Mouse (Mus musculus) ES-E14 (cell line): ENCODE measurements at regions not wholly inside any gene's neighbourhood (a gene's known extent, or its start where the extent isn't known, plus 50 kb on each side); places are given as distances from the start of the nearest gene placed in this dataset.

Source experiments
- CHD2 ChIP-seq: IDR thresholded peaks from 2 replicates; pipeline ENCODE4 v1.6.1; 2014; ENCODE audit warnings: mild to moderate bottlenecking, low read depth, low read length, inconsistent platforms
- HCFC1 ChIP-seq: IDR thresholded peaks from 2 replicates; pipeline ENCODE4 v1.6.1; 2012; ENCODE audit warnings: low read length, inconsistent platforms, borderline replicate concordance; ENCODE audit not compliant: insufficient read depth
- MAFK ChIP-seq: IDR thresholded peaks from 2 replicates; pipeline ENCODE4 v1.6.1; 2014; ENCODE audit warnings: mild to moderate bottlenecking, low read depth, low read length, inconsistent platforms; ENCODE audit not compliant: insufficient read depth
- ZC3H11A ChIP-seq: IDR thresholded peaks from 2 replicates; pipeline ENCODE4 v1.6.1; 2012; ENCODE audit warnings: low read depth, mild to moderate bottlenecking, inconsistent platforms, low read length, borderline replicate concordance

GRCm38 (mm10) chr14:24578535-24579111 is 91.7 kb downstream of the Rps24 start:
- TF ChIP-seq CHD2 = no peak
- TF ChIP-seq ZC3H11A = no peak
- no peak for TF ChIP-seq HCFC1
- TF ChIP-seq MAFK = no peak
